Mouse (Mus musculus) Muller cell, postnatal 12 days (primary cell): ENCODE data around the gene Lrrc7.

ENCODE experiments used
- DNase-seq: peaks from one replicate; pipeline ENCODE4 v3.0.0-alpha.2; 2015; ENCODE audit errors: inconsistent ontology term

Gene Lrrc7

DNA sequence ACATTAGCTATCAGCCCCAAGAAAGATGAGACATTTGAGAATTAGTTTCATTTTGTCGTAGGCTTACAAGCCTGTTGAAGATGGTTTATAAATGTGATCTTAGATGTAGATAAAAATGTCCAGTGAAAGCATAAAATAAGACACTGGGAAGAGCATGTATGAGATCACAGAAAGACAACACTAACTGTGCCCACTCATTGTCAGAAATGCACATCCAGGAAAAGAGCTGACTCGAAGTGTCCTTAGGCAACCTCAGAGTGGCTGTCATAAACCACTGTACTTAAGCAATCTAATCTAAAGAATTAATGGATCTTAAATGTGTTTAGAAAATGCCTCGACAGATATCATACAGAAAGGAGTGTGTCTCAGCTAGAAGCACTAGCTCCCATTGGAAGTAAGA, 196.2 kb downstream of the Lrrc7 start:
- no peak for DNase-seq

DNA sequence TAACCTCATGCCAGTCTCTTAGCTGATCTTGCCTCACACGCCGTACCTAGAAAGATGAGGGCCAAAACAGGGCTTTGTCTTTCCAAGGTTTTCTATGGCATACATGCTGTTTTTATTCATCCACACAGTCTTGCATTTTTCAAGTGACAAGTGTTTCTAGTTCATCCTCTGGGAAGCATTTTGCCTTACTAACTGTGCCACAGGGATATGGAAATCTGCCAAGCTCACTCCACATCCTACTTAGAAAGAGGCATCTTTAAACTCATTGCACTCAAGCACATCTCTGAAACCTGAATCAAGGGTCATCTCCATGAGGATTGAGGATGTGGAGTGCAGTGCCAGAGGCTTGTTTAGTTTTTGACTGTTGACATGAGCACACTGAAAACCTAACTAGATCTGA, 199.9 kb downstream of the Lrrc7 start:
- DNase-seq = no peak

DNA sequence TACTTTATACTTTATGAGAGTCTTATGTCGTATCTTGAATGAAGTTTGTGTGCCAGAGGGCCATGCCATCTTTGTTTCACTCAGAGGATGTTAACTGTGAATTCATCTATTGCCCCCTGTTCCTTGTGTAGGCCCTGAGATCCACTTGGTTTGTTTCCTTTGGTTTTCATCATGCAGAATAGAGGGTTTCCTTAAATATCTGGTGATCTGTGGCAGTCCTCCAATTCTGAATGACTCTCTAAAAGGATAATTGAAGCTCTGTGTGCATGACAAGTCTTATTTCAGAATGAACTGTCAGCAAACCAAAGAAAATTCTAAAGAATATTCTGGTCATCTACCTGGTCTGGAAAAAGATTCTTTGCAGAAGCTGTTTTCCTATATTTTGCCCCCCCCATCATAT, 205.3 kb downstream of the Lrrc7 start:
- DNase-seq = no peak

DNA sequence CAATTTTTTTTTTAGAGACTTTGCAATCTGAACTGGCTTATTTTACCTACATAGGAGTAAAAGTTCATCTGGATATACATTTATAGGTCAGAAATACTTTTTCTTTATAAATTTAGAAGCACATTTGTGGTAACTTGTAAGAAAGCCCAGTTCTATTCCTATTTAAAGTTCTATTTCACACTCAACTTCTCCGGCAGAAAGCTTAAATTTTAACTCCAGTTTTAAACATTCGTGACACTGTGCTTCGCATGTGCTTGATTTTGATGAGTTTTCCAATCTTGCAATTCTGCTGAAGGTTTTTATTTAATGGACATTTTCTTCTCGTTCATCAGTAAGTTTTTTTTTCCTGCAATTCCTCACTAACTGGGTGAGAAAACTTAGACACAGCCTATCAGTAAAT, 205.8 kb downstream of the Lrrc7 start:
- DNase-seq = no peak

DNA sequence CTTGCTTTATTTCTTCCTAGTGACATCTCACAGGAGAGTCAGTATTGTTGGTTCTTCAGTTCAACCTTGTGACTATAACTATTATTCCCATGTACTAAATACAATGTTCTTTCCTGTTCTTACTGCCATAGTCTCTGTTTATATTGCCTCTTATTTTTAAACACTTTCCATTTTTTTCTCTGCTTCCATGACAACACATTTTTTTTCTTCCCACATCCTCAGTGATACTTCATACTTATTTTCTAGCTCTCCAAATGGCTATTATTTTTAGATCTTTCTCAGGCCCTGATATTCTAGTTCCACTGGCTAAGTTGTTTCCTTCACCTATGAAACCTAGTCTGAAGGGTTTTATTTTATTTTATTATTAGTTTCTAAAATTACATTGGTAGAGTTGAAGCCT, 221.2 kb downstream of the Lrrc7 start:
- DNase-seq = no peak

DNA sequence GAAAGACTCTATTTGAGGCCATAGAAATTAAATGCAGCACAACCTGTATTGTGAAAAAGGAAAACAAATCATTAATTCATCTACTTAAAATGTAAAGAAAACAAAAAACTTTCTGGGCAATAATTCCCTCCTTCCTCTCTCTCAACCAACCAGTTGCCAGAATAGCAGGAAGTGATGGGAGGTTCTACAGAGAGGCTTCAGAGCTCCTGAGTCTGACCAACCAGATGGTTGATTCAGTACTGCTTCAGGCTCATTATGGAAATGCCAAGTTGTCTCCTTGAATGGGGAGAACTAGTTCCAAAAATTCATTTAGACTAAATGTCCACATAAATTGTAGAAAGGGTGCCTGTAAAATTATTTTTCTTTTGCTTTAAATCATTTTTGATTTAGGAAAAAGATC, 231.9 kb downstream of the Lrrc7 start:
- DNase-seq = no peak

DNA sequence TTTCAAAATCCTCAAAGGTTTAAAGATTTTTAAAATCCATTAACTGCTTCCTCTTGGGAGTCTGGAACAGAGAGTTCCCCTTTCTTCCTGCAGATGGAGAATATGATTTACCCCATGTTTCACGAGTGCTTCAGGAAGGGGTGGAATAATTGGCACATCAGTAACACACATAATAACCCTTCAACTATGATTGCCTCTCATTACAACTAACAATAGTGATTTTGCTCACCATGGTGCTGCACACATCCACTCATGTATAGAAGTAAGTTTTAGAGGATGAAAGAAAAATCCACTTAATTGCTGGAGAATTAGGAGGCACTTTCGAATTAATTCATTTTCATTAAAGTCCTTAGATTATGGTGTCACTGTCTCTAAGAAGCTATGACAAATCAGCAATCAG, 251.6 kb downstream of the Lrrc7 start:
- no peak for DNase-seq

DNA sequence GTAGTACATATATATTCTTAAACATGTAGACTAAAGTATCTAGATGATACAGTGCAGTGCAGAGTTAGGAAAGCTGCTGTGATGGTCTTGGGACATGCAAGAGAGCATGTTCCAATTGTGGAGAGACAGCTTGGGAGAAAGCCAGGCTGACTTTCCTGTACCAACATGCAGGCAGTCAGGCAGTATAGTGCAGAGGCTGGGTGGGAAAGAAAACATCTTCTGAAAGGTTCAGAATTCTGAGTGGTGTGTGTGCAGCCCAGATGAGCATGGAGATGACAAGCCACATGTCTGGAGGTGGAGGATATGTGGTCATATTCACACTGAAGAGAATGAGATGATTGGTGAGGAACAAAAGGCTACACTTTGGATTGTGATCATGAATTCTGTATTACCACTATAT, 254.6 kb downstream of the Lrrc7 start:
- DNase-seq = no peak

DNA sequence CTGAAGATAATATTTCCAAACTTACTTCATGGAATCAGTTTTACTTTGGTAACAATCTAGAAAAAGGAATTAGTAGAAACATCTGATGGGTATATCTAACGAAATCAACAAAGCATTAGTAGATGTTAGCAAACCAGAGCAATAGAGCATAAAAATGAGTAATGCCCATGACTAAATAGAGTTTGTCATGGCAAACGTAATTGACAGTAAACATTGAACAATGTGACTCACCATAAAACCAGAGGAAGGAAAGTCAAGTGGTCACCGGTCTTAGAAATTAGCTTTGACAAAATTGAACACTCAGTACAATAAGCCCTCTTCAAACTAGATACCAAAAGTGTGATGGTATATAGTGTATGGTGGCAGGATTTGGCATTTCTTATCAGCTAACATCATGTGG, 263.3 kb downstream of the Lrrc7 start:
- DNase-seq = no peak

DNA sequence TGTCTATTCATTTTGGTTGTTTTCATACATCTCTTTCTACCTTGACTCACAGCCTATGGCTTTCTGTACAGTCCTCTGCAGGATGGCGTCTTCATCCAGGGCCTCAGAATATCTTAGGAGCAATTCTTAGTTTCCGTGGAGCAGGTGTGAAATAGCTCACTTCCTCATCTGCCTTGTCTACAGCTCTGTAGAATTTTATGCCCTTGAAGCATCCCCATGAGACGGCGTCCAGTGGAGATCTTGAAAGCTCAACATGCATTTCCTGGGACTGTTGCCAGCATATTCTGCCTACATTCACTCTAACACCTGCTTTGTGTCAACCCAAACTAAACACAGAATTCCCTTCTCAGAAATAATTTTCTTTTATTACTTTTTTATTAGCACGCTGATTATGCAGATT, 267.0 kb downstream of the Lrrc7 start:
- DNase-seq = no peak

DNA sequence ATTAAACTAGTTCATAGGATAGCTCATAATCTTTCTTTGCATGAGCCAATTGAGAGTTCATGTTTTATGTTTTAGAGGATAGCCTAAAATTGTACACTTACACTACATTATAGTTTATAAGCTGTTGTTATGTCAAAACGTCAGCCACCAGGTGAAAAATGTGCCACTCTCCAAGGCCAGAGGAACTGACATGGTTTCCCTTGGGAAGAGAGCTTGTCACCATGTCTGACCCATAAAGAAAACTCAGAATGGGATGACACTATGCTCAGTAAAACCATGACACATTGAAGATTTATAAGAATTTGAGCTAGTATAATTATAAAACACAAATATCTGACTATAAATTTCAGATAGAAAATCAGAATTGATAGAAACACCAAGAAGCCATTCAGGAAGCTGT, 277.6 kb downstream of the Lrrc7 start:
- no peak for DNase-seq

DNA sequence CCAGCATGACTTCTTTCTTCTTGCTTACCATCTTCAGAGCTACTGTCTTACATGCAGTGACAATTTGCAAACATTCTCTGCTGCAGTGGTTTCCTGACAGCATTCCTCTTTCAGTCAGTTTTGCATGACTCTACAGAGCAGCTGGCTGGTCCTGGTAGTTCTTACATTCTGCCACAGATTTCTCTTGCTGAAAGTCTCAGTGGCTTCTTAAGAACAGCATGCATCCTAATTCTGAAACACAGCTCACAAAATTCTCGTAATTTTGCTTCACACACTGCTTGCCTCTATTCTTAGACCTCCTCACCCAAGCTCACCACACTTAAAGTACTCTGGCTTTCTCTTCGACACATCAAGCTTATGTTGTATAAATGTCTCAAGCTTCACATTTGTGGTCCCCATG, 283.4 kb downstream of the Lrrc7 start:
- no peak for DNase-seq

DNA sequence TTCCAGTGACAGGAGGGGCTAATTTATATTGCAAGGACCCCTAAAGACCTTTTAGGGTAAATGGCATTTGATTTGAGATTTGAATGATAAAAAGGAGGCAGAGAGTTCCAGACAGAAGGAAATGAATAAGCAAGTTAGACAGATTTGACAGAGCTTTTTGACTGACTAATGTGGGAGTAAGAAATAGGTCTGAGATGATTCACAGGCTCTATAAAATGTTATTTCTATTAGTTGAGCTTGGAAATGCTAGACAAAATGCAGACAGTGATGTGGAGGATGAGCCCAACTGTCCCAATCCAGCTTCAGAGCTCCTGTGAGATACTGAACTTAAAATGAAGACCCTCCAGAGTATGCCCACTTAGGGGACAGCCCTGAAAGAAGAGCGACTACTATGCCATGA, 289.3 kb downstream of the Lrrc7 start:
- DNase-seq = peak; percentile 36

DNA sequence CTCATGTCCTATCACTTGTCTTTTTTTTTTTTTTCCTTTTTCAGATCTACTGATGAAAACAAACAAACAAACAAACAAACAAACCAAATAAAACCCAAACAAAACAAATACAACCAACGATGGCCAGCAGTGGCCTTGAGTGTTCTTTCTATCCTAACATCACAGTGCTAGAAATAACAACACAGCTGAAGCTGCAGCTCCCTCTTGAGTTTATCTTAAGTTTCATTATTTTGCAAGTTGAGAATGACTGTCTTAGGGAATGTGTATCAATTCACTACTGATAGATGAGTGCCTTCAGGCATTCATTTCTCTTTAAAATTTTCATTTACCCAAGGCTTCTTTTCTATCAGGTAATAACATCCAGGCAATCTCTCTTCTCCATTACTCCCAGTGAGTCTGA, 291.1 kb downstream of the Lrrc7 start:
- no peak for DNase-seq

DNA sequence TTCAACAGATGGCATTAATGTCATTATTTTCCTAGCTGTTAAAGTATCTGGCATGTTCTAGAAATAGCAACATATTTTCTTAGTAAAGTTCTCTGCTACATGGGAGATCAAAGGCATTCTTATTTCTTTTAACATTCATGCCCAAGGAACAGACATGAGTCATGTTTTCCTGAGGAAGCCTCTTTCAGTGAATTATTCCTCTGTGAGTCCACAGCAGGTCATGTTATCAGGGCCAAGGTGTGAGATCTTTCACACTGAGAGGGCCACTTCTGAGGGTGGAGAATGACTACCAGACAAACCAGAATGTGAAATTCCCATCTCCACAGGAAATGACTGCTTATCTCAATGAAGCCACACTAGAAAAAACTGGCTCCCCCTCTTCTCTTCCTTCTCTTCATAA, 309.4 kb downstream of the Lrrc7 start:
- DNase-seq = peak; percentile 22

DNA sequence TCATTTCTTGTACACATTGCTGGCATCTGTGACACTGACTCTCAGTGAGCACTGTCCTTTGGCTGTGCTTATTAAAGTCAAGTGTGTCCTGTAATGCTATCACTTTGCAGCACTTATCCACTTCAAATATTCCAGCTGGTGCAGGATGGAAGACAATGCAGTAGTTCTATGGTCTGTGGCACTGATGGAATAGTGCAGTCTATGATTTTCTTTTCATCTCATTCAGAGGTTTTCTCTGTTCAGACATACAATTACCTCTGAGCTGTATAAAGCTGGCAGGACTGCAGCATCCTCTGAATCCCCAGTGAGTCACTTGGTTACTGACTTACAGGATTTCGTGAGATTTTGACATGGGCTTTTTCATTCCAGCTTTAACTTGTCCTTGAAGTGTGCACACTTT, 314.3 kb downstream of the Lrrc7 start:
- DNase-seq = peak; percentile 25

DNA sequence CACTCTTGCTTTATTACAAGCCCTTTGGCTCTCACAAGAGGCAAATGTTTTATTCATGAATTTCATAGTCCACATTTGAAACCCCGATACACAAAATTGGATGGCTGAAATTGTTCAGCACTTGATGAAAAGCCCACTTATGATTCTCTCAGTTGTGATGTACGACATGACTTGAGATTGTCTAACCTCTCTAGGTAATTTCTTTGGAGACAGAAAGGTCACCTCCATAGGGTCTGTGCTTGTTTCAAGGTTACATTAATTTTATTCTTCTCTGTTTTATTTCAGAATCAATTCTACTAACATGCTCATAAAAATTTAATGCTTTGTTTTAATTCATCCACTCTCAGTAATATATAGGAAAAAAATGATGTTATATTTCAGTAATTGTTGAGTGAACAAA, 351.4 kb downstream of the Lrrc7 start:
- DNase-seq = no peak

DNA sequence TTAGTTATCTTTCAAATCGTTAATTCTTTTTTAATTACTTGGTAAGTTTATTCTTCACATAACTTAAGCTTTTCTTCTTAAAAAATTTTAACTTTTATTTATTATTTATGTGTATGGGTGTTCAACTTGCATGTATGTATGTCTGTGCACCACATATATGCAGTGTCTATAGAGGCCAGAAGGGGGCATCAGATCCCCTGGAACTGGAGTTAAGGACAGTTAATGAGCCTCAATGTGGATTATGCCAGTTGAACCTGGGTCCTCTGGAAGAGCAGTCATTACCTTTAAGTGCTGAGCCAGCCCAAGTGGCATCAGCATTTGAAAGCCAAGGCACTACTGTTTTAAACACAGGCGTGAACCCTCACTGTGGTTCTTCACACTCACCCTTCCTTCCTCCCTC, 352.0 kb downstream of the Lrrc7 start:
- peak; percentile 29 for DNase-seq

DNA sequence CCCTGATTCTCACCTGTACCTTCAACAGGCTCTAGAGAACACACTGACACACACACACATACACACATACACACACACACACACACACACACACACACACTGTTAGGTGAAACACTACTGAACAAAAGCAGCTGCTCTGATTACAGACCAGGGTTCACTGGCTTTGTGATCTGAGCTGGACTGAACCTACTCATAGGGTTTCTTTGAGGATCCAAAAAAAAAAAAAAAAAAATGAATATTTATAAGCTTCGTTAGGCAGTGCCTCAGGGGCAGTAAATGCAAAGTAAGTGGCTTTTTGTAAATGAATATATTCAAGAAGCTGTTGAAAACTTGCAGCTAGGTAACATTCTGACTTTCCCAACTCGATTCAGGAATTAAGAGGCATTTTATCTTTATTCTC, 354.2 kb downstream of the Lrrc7 start:
- no peak for DNase-seq

DNA sequence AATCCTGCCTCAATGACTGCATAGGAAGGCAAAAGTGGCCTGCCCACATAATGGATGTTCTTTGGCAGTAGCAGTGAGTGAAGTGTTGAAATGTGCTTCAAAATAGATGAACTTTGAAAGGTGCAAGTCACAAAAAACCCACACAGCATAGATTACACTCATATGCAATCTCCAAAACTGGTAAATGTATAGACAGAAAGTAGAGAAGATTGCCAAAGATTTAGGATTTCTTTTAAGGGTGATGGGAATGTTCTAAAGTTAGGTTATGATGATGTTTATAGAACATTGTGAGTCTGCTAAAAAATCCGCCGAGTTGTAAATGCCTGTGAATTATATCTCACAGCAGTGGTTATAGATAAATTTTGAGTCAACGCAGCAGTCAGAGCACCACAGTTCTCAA, 359.2 kb downstream of the Lrrc7 start:
- DNase-seq = no peak

DNA sequence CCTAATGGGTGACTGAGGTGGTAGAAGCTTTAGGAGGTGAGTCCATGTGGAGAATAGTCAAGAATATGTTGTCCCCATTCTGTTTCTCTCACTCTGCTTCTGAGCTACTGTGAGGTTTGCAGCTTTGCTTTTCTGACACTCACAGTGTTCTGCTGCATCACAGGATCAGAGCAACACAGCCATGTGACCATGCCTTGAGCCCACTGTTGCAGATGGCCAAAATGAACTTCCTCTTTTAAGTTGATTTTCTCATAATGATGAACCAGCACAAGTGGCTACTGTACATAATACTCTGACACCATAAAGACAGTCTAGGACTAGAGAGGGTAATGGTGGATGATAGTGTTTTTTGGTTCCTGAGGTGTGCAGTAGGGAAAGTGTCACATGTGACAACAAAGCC, 366.6 kb downstream of the Lrrc7 start:
- no peak for DNase-seq

DNA sequence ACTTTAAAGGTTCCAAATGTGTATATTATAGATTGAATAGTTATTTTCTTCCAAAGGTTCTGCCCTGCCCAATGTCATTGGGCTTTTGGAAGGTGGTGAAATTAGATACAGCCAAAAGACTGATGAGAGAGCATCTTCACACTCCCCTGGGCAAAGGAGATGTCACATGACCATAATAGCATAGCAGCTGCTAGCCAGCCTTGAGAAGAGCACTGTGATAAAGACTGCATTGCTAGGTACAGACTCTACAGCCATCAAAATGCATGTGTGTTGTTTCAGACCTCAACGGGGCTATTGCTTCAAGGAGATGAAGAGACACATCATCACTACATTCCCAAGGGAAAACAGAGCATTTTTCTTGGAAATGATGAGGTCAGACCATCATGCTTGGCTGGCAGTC, 368.8 kb downstream of the Lrrc7 start:
- DNase-seq = no peak

DNA sequence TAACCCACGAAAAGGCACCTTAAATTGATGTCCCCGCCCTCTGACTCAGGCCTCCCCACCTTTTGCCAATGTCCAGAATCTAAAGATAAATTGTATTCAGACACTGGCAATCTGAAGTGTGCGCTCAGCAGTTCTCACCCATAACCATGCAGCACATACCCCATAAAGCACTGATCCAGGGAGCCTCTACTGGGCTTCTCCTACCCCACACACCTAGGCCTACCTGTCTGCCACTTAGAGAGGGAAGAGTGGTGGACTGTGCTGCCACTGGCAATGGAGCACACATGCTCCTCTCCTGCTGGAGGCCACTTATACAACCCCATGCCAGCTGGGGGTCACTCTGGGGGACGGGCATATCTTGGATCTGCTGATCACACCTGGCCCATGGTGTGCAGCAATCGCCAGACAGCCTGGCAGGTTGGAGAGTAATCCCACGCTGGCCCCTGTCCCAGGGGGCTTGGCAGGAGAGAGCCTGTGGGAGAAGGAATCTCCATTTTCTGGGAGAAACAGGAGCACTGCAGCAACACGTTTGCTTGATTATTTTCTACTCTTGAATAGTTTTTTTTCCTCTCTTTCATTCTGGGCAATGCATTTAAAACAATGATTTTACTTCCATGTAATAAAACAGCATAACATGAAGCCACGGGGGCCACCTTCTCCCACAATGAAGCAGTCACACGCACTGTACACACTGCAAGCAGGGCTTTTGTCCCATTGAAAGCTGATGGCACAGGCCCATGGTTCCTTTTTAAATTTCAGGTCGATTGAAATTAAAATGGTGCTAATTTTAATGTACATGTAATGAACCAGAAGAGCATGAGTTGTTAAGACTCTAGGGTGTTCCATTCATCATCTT, 386.9 kb downstream of the Lrrc7 start:
- no peak for DNase-seq

DNA sequence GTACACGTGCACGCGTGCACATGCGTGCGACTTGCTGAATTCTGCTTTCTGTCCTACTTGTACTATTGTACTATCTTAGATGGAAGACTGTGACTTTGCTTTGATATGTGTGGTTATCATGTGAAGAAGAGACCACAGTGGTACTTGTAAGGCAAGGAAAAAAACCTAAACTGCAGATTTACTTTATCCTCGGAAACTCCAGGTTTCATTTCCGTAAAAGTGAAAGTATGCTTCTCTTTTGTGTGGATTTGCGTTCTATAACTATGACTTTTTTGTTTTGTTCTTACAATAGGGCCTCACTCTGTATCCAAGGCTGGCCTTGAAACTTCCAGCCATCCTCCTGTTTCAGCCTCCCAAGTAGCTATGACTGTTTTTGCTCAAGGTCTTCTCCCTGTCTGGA, 392.8 kb downstream of the Lrrc7 start:
- DNase-seq = no peak
